Mouse (Mus musculus) E14TG2a.4 (cell line): Measurements from ENCODE around the gene Ube2d1.

Source experiments
- CTCF ChIP-seq: conservative IDR thresholded peaks from 2 replicates; pipeline ENCODE4 v1.5.1; 2014; ENCODE audit warnings: low read length
- NANOG ChIP-seq: IDR thresholded peaks from 2 replicates; pipeline ENCODE4 v1.6.1; 2014; ENCODE audit warnings: borderline replicate concordance, low read length, mixed read lengths

- TF ChIP-seq CTCF: peak; percentile 69
- TF ChIP-seq NANOG: no peak
Measured at GRCm38 (mm10) chr10:71306190-71306589, 21.1 kb upstream of the Ube2d1 start.
